Mouse (Mus musculus) myocyte (in vitro differentiated cells): Measurements from ENCODE around the gene Pald1. TPM values are rescaled to one million over a fixed set of nuclear protein-coding genes. Genes with fewer than 3 reads are reported as not detected.

Source experiments
- H3K27me3 ChIP-seq: one replicate; pipeline ENCODE4 v1.6.1; 2011; ENCODE audit not compliant: control insufficient read depth, insufficient read depth, insufficient read length
- H3K36me3 ChIP-seq: one replicate; pipeline ENCODE4 v1.6.1; 2011; ENCODE audit not compliant: control insufficient read depth, insufficient read depth
- H3K4me2 ChIP-seq: one replicate; pipeline ENCODE4 v1.6.1; 2011; ENCODE audit warnings: low read depth, control low read depth
- H3K4me3 ChIP-seq: one replicate; pipeline ENCODE4 v1.5.1; 2011; ENCODE audit warnings: mild to moderate bottlenecking, control low read depth, moderate library complexity
- H3K79me2 ChIP-seq: one replicate; pipeline ENCODE4 v1.6.1; 2011; ENCODE audit not compliant: control insufficient read depth, insufficient read depth
- H3ac ChIP-seq: one replicate; pipeline ENCODE4 v1.6.1; 2011; ENCODE audit not compliant: control insufficient read depth, insufficient read length
- CEBPB ChIP-seq: IDR thresholded peaks from 2 replicates; pipeline ENCODE4 v1.6.1; 2011; ENCODE audit warnings: mild to moderate bottlenecking, moderate library complexity; ENCODE audit not compliant: poor library complexity, insufficient read depth, severe bottlenecking
- E2F4 ChIP-seq: IDR thresholded peaks from one replicate; pipeline ENCODE4 v1.6.1; 2011; ENCODE audit warnings: mild to moderate bottlenecking, control low read depth, moderate library complexity; ENCODE audit not compliant: insufficient read depth
- MAX ChIP-seq: IDR thresholded peaks from one replicate; pipeline ENCODE4 v1.6.1; 2011; ENCODE audit warnings: low read depth, mild to moderate bottlenecking, control low read depth
- MYOD1 ChIP-seq, 3 experiments: IDR thresholded peaks; one replicate each; pipeline ENCODE4 v1.6.1; 2011; ENCODE audit warnings: control low read depth in 2 of 3, low read depth in 2 of 3, mild to moderate bottlenecking in 2 of 3, moderate library complexity in 1 of 3; ENCODE audit not compliant: insufficient read length in 2 of 3, control insufficient read depth in 1 of 3
- MYOG ChIP-seq, 3 experiments: IDR thresholded peaks; one replicate each; pipeline ENCODE4 v1.6.1; 2011; ENCODE audit warnings: control low read depth in 2 of 3, low read depth in 2 of 3, mild to moderate bottlenecking in 2 of 3; ENCODE audit not compliant: insufficient read length in 2 of 3, control insufficient read depth in 1 of 3, insufficient read depth in 1 of 3
- POLR2A ChIP-seq: IDR thresholded peaks from one replicate; pipeline ENCODE4 v1.6.1; 2011; ENCODE audit warnings: low read depth, mild to moderate bottlenecking, control low read depth, moderate library complexity; ENCODE audit not compliant: insufficient read length
- POLR2AphosphoS2 ChIP-seq: IDR thresholded peaks from one replicate; pipeline ENCODE4 v1.6.1; 2011; ENCODE audit warnings: low read depth, control low read depth; ENCODE audit not compliant: insufficient read length
- REST ChIP-seq: IDR thresholded peaks from one replicate; pipeline ENCODE4 v1.6.1; 2011; ENCODE audit warnings: mild to moderate bottlenecking, control low read depth, moderate library complexity; ENCODE audit not compliant: insufficient read depth, insufficient read length
- SRF ChIP-seq: IDR thresholded peaks from one replicate; pipeline ENCODE4 v1.6.1; 2011; ENCODE audit warnings: low read depth; ENCODE audit not compliant: control insufficient read depth, insufficient read length
- TCF12 ChIP-seq: IDR thresholded peaks from one replicate; pipeline ENCODE4 v1.6.1; 2011; ENCODE audit warnings: mild to moderate bottlenecking, control low read depth; ENCODE audit not compliant: poor library complexity, insufficient read depth, severe bottlenecking
- TCF3 ChIP-seq: IDR thresholded peaks from one replicate; pipeline ENCODE4 v1.6.1; 2011; ENCODE audit warnings: low read depth, control low read depth; ENCODE audit not compliant: insufficient read length
- USF1 ChIP-seq: IDR thresholded peaks from one replicate; pipeline ENCODE4 v1.6.1; 2011; ENCODE audit warnings: low read depth, mild to moderate bottlenecking, control low read depth, moderate library complexity
- polyA plus RNA-seq: library from polyadenylated mRNA; unstranded; fragments of >200 nt; fragmentation: generic; extraction: Trizol; gene quantifications from one replicate; pipeline ENCODE4 v1.2.1, GENCODE M21; 2012; ENCODE audit warnings: missing spikeins

Pald1 gene
- polyA plus RNA-seq, 1 experiment, result 14.0 TPM

DNA sequence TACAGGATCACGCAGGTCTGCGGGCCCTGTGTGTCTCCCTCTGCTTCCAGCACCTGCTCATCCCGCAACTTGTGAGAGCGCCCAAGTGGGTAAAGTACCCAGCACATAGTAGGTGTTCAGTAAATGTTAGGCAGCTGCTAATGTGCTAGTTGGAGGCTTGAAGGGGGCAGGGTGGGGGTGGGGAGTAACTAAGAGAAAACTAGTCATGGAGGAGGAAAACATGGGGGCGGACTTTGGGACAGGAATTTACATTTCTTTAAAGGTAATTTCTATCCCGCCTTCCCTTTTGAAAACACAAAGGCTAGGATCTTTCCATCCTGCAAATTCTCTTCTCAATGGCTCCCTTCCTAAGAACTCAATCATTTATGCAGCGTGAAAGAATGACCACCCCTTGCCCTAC lies 33.2 kb upstream of the Pald1 start:
- TF ChIP-seq USF1, result no peak
- no peak for TF ChIP-seq SRF
- no peak for TF ChIP-seq POLR2A
- no peak for TF ChIP-seq MYOG (IDR thresholded peaks at IDR 0.05; ENCODE audit: control insufficient read depth in 1 of 3, insufficient read depth in 1 of 3, insufficient read length in 2 of 3, low read depth in 2 of 3)
- Histone ChIP-seq H3K79me2 (no peaks in the 10 kb centered on the region), H3K36me3 (no peaks in the 10 kb centered on the region), H3K4me2 (no peak overlapping the region), H3K27me3 (peaks cover 26% of the 10 kb centered on the region), H3ac (no peak overlapping the region), H3K4me3 (no peak overlapping the region)

DNA sequence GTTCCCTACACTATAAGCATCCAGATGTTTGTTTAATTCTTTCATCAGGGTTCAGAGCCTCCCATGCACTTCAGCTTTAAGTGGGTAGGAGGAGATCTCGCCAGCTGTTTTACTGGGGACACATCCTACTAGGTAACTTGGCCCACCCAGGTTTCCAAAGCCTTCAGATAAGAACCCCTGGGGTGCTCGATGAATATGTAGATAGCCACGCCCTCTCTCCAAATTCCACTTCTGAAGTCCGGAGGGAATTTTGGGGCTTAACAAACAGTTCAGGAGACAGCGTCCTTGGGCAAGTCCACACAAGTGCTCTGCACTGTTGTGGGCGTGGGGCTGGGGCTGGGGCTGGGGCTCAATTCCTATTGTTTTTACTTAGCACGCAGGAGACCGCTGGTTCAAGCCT lies 32.6 kb upstream of the Pald1 start:
- Histone ChIP-seq H3K4me3 (no peak overlapping the region), H3K36me3 (no peaks in the 10 kb centered on the region), H3K27me3 (peaks cover 26% of the 10 kb centered on the region), H3K4me2 (no peak overlapping the region), H3K79me2 (no peaks in the 10 kb centered on the region), H3ac (no peak overlapping the region)
- TF ChIP-seq POLR2A (no peak), SRF (no peak), E2F4 (no peak), MYOD1 (IDR thresholded peaks at IDR 0.05; ENCODE audit: control insufficient read depth in 1 of 3, insufficient read length in 2 of 3, low read depth in 2 of 3) (no peak), REST (no peak), TCF3 (no peak), CEBPB (no peak), MYOG (IDR thresholded peaks at IDR 0.05; ENCODE audit: control insufficient read depth in 1 of 3, insufficient read depth in 1 of 3, insufficient read length in 2 of 3, low read depth in 2 of 3) (no peak), TCF12 (no peak), USF1 (no peak), MAX (no peak), POLR2AphosphoS2 (no peak)

DNA sequence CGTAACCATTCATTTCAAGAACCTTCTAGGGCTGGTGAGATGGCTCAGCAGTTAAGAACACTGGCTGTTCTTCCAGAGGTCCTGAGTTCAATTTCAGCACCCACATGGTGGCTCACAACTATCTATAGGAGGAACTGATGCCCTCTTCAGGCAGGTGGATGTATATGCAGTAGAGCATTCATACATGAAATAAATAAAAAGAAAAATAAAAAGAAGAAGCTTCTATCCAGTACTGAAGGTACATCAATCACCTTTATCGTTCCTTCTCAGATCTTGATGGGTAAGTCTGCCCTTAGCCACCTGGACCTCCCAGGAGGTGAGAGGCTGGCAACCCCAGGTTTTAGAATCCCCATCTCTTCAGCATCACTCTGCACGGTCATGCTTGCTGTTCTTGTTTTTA lies 31.9 kb upstream of the Pald1 start:
- H3K4me3 ChIP-seq, result no peak overlapping the region
- TF ChIP-seq SRF (no peak), MAX (no peak), POLR2AphosphoS2 (no peak)
- no peaks in the 10 kb centered on the region for H3K79me2 ChIP-seq
- H3ac ChIP-seq, result no peak overlapping the region
- H3K36me3 ChIP-seq, result no peaks in the 10 kb centered on the region
- no peak overlapping the region for H3K4me2 ChIP-seq
- peaks cover 25% of the 10 kb centered on the region for H3K27me3 ChIP-seq

DNA sequence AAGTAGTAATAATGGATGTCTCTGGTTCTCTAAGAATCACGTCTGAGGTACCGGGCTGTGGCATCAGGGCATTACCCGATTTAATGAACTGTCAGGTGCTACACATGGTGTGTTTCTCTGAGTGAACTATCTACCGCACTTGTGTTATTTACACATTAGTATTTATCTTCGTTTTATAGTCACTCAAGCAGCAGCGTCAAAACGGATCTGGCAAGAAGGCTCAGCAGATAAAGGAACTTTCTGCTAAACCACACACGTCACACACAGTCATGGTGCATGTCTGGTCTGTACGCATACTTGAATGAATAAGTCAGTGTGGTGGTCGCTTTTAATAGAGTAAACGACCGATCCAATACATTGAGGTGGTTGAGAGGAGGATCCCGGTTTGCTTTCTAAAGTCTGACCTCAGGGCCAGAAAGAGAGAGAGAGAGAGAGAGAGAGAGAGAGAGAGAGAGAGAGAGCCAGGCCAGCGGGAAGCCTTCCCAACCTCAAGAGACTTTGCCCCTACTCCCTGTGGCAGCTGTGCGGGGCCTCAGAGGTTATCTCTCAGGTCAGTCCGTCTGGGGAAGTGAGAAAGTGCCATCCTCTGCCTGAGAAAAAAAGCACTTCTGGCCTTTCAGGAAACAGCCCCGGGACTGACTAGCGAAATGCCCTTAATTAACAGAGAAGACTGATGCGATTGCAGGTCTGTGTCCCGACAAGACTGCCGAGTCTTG lies 29.7 kb upstream of the Pald1 start:
- Histone ChIP-seq H3K4me2 (peak overlapping the region; percentile 24), H3K27me3 (peaks cover 5% of the 10 kb centered on the region), H3ac (no peak overlapping the region), H3K36me3 (no peaks in the 10 kb centered on the region), H3K79me2 (no peaks in the 10 kb centered on the region), H3K4me3 (no peak overlapping the region)
- TF ChIP-seq MYOD1 (IDR thresholded peaks at IDR 0.05; ENCODE audit: control insufficient read depth in 1 of 3, insufficient read length in 2 of 3, low read depth in 2 of 3), result peak in 1 of 3 experiments; percentile 31
- peak in 1 of 3 experiments; percentile 60 for TF ChIP-seq MYOG (IDR thresholded peaks at IDR 0.05; ENCODE audit: control insufficient read depth in 1 of 3, insufficient read depth in 1 of 3, insufficient read length in 2 of 3, low read depth in 2 of 3)
- TF ChIP-seq MAX, result no peak

DNA sequence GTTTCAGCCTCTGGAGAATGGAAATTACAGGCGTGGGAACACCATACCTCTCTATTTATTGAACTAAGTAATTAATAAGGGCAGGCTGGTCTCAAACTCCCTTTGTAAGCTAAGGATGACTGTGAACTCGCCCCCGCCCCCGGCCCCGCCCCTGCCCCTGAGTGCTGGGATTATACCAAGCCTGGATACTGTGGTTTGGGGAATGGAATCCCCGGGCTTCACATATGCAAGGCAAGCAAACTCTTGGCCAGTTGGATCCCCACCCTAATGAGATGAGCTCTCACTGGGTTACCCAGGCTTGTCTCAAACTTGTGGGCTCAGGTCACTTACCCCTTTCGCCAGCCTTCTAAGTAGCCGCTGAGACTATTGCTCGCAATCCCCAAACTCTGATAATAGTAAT lies 26.9 kb upstream of the Pald1 start:
- TF ChIP-seq POLR2A, result no peak
- no peak for TF ChIP-seq USF1
- Histone ChIP-seq H3K4me3 (no peak overlapping the region), H3ac (no peak overlapping the region), H3K4me2 (no peak overlapping the region), H3K27me3 (peaks cover 7% of the 10 kb centered on the region), H3K36me3 (no peaks in the 10 kb centered on the region), H3K79me2 (no peaks in the 10 kb centered on the region)

DNA sequence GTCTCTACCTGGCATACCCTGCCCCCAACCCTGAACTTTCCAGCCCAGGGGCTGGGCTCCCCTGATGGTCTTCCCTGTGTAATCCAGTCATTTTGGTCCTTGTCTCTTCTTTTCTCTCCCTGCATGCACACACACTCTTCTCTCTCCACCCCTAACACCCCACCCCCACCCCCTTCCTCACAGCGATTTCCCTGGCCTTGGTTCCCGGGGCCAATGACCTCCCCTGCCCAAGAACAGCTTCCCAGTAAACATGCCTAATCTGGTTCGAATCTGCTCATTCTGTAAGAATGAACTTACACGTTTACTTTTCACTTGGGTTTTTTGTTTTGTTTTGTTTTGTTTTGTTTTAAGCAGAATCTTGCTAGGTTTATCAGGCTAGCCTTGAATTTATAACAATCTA lies 26.4 kb upstream of the Pald1 start:
- Histone ChIP-seq H3K4me2 (no peak overlapping the region), H3K36me3 (no peaks in the 10 kb centered on the region), H3ac (no peak overlapping the region), H3K4me3 (no peak overlapping the region), H3K79me2 (no peaks in the 10 kb centered on the region), H3K27me3 (peaks cover 7% of the 10 kb centered on the region)
- TF ChIP-seq MYOD1 (IDR thresholded peaks at IDR 0.05; ENCODE audit: control insufficient read depth in 1 of 3, insufficient read length in 2 of 3, low read depth in 2 of 3), result no peak
- no peak for TF ChIP-seq SRF
- TF ChIP-seq TCF3, result no peak
- no peak for TF ChIP-seq E2F4
- TF ChIP-seq POLR2AphosphoS2, result no peak
- no peak for TF ChIP-seq POLR2A
- TF ChIP-seq CEBPB, result no peak
